Mouse (Mus musculus): Measurements from ENCODE around the gene Ccdc88a. TPM values are rescaled to one million over a fixed set of nuclear protein-coding genes. Genes with fewer than 3 reads are reported as not detected.

The Ccdc88a gene
- polyA plus RNA-seq, 1 experiment, result 0.82 TPM

DNA sequence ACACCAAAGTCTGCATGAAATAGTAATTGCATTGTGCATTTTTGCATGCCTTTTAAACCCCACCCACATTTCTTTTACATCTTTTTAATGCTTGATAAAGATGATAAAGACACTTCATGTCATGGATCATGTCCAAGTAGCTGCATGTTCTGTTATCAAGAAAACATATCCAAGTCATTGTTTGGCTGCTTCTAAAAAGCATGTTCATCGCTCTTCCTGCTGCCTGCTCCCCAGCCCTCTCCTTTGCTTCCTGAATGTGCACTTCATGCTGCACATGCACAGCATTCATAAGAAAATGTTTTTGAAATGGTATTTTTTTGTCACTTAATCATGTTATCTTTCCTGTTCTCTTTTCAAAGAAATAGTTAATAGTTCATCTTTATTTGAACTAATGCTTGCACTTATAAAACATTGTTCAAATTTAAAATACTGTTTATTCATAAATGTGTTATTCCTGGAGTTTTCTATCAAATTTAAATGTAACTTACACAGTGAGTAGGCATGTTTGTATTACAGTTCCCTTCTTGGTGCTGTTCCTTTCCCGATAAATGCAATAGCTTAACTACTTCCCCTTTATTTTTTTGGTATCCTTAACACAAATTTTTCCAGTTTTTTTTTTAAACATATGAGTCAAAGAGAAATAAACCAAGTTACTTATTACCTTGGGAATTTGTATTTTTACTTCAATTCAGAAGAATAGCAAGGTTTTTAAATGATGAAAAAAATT lies 131.6 kb downstream of the Ccdc88a start:
- Histone ChIP-seq H3K27ac (ENCODE audit: insufficient read depth, low read length) (no peak overlapping the region), H3K4me3 (ENCODE audit: extremely low read depth, insufficient read depth, insufficient read length) (no peak overlapping the region), H3K27me3 (ENCODE audit: control insufficient read depth, insufficient read depth, low read length) (no peaks in the 10 kb centered on the region), H3K36me3 (ENCODE audit: control insufficient read depth, insufficient read depth, low read length) (0 out of 2 replicates have a peak, but pooled peaks cover 1% of the 10 kb centered on the region), H3K4me1 (ENCODE audit: control insufficient read depth, insufficient read depth, insufficient read length) (no peaks in the 10 kb centered on the region)
- DNase-seq (ENCODE audit: low read depth in 1 of 2, low spot score in 2 of 2), result no peak
- no peak for TF ChIP-seq POLR2A (IDR thresholded peaks at IDR 0.05; ENCODE audit: low read depth, low read length)
- TF ChIP-seq CTCF (IDR thresholded peaks at IDR 0.05; ENCODE audit: extremely low read depth, insufficient read depth, insufficient read length, insufficient replicate concordance), result no peak
- 81% methylated on average over 2 of the region's 2 CpGs for WGBS

DNA sequence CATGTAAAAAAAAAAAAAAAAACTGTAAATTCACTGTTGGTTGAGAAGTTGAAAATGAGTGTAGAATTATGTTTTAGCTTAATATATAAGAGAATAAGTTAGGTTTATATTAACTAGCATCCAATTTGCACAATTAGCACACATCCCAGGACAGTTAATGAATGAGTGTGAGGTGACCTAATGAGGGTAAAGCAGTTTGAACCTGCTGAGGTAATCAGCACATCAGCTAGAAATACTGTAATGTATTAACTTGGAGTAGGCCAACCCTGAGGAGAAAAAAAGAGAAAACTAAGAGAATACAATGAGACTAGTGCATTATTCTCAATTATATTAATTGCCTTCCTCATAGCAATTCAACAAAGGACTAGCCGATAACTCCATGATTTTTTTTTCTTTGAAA lies 136.0 kb downstream of the Ccdc88a start:
- no peak for DNase-seq (ENCODE audit: low read depth in 1 of 2, low spot score in 2 of 2)

DNA sequence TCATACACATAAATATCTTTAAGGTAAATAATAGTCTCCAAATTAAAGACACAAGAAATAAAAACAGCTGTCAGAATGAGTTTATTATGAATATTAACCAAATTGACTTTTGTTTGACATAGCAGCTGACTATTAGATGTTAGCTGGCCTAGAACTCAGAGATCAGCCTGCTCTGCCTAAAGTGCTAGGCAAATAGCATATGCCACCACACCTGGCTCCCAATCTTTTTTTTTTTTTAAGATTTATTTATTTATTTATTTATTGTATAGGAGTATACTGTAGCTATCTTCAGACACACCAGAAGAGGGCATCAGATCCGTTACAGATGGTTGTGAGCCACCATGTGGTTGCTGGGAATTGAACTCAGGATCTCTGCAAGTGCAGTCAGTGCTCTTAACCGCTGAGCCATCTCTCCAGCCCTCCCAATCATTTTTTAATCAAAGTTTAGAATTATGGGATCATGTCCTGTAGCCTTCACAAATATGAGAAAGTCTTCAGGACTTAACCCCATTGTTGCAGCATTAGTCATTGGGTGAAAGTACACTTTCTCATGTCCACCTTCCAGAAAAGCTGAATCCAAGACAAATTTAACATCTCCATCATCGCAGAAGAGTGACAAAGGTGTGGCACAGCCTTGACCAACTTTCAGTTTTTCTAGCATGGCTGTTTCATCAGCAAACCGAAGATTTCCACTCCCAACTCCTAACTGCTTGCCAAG lies 139.5 kb downstream of the Ccdc88a start:
- H3K4me3 ChIP-seq (ENCODE audit: extremely low read depth, insufficient read depth, insufficient read length), result no peak overlapping the region; the same call in 1 of the 2 replicates
- no peak for TF ChIP-seq POLR2A (IDR thresholded peaks at IDR 0.05; ENCODE audit: low read depth, low read length)
- TF ChIP-seq CTCF (IDR thresholded peaks at IDR 0.05; ENCODE audit: extremely low read depth, insufficient read depth, insufficient read length, insufficient replicate concordance), result no peak
- H3K27me3 ChIP-seq (ENCODE audit: control insufficient read depth, insufficient read depth, low read length), result no peaks in the 10 kb centered on the region
- no peak for DNase-seq (ENCODE audit: low read depth in 1 of 2, low spot score in 2 of 2)
- peaks cover 12% of the 10 kb centered on the region for H3K36me3 ChIP-seq (ENCODE audit: control insufficient read depth, insufficient read depth, low read length)
- no peak overlapping the region for H3K27ac ChIP-seq (ENCODE audit: insufficient read depth, low read length)
- WGBS, result 90% methylated on average over 4 of the region's 4 CpGs
- H3K4me1 ChIP-seq (ENCODE audit: control insufficient read depth, insufficient read depth, insufficient read length), result peaks cover 3% of the 10 kb centered on the region

More for the DNA sequence above, 136.0 kb downstream of the Ccdc88a start:
- Histone ChIP-seq H3K27me3 (ENCODE audit: control insufficient read depth, insufficient read depth, low read length) (no peaks in the 10 kb centered on the region), H3K27ac (ENCODE audit: insufficient read depth, low read length) (no peak overlapping the region), H3K4me1 (ENCODE audit: control insufficient read depth, insufficient read depth, insufficient read length) (peaks cover 3% of the 10 kb centered on the region), H3K36me3 (ENCODE audit: control insufficient read depth, insufficient read depth, low read length) (peaks cover 12% of the 10 kb centered on the region), H3K4me3 (ENCODE audit: extremely low read depth, insufficient read depth, insufficient read length) (no peak overlapping the region)
- 98% methylated on average over 1 of the region's 1 CpGs for WGBS
- no peak for TF ChIP-seq POLR2A (IDR thresholded peaks at IDR 0.05; ENCODE audit: low read depth, low read length)

DNA sequence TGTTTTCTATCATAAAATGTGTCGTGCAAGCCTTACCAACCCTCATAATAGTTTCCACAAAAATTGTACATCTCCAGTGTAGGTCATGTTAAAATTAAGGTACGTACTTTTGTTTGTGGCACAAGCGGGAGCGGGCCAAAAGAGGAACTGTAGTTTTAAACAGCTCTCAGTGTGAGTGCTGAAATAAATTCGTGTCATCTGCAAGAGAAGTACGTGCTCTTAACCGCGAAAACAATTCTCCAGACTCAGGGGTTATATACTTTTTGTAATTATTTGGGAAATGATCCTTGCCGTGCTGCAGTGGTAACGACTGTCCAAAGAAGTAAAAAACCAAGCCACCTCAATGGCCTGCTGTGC lies 140.8 kb downstream of the Ccdc88a start:
- H3K36me3 ChIP-seq (ENCODE audit: control insufficient read depth, insufficient read depth, low read length), result peaks cover 11% of the 10 kb centered on the region
- H3K27me3 ChIP-seq (ENCODE audit: control insufficient read depth, insufficient read depth, low read length), result no peaks in the 10 kb centered on the region
- TF ChIP-seq CTCF (IDR thresholded peaks at IDR 0.05; ENCODE audit: extremely low read depth, insufficient read depth, insufficient read length, insufficient replicate concordance) (no peak), POLR2A (IDR thresholded peaks at IDR 0.05; ENCODE audit: low read depth, low read length) (no peak)
- peaks cover 3% of the 10 kb centered on the region for H3K4me1 ChIP-seq (ENCODE audit: control insufficient read depth, insufficient read depth, insufficient read length)
- H3K4me3 ChIP-seq (ENCODE audit: extremely low read depth, insufficient read depth, insufficient read length), result peak overlapping the region; percentile 71
- peak overlapping the region; percentile 69 for H3K27ac ChIP-seq (ENCODE audit: insufficient read depth, low read length)
- peak in 1 of 2 experiments; percentile 15 for DNase-seq (ENCODE audit: low read depth in 1 of 2, low spot score in 2 of 2)
- WGBS, result 3% methylated on average over 10 of the region's 10 CpGs

DNA sequence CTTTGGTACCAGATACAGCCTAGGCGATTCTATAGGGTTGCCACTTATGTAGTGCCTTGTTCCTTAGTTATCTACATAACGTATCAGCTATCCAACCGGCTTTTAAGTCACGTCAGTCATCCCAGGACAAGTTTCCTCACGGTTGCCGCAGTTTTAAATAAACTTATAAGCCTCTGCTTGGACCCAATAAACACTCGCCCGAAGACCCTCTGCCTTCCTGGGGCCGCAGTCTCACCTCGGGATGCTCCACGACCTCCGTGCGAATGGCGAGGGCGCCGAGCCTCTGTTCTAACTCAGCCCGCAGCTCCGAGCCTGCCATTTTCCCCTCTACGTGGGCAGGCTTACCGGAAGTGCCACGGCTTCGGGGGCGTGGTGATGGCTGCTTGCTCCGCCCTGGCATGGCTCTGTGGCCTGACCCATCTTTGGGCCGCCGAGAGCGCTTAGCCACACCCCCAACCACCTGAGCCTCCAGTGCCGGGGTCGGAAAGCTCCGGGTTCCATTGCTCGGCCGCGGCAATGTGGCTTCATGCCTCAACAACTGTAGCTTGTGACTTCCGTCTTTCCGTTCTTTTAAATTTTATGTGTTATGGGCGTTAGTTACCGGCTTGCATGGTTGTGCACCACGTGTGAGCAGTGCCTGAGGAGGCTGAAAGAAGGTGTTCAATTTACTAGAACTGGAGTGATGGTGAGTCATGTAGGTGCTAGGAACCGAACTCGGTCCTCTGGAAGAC lies 141.4 kb downstream of the Ccdc88a start, which contains the start of gene Prorsd1:
Prorsd1 (minus strand) TSS at position 352 of the 731 bp plus-strand sequence.
- Histone ChIP-seq H3K4me1 (ENCODE audit: control insufficient read depth, insufficient read depth, insufficient read length) (peaks cover 3% of the 10 kb centered on the region), H3K4me3 (ENCODE audit: extremely low read depth, insufficient read depth, insufficient read length) (peak within 1 kb of the TSS; percentile 71), H3K27ac (ENCODE audit: insufficient read depth, low read length) (peak within 1 kb of the TSS; percentile 69), H3K36me3 (ENCODE audit: control insufficient read depth, insufficient read depth, low read length) (peaks cover 11% of the 10 kb centered on the region), H3K27me3 (ENCODE audit: control insufficient read depth, insufficient read depth, low read length) (no peaks in the 10 kb centered on the region)
- peak; percentile 88 to 93 for DNase-seq (ENCODE audit: low read depth in 1 of 2, low spot score in 2 of 2)
- WGBS, result 2% methylated on average over 40 of the region's 40 CpGs
- TF ChIP-seq POLR2A (IDR thresholded peaks at IDR 0.05; ENCODE audit: low read depth, low read length), result peak; percentile 92
- TF ChIP-seq CTCF (IDR thresholded peaks at IDR 0.05; ENCODE audit: extremely low read depth, insufficient read depth, insufficient read length, insufficient replicate concordance), result no peak

DNA sequence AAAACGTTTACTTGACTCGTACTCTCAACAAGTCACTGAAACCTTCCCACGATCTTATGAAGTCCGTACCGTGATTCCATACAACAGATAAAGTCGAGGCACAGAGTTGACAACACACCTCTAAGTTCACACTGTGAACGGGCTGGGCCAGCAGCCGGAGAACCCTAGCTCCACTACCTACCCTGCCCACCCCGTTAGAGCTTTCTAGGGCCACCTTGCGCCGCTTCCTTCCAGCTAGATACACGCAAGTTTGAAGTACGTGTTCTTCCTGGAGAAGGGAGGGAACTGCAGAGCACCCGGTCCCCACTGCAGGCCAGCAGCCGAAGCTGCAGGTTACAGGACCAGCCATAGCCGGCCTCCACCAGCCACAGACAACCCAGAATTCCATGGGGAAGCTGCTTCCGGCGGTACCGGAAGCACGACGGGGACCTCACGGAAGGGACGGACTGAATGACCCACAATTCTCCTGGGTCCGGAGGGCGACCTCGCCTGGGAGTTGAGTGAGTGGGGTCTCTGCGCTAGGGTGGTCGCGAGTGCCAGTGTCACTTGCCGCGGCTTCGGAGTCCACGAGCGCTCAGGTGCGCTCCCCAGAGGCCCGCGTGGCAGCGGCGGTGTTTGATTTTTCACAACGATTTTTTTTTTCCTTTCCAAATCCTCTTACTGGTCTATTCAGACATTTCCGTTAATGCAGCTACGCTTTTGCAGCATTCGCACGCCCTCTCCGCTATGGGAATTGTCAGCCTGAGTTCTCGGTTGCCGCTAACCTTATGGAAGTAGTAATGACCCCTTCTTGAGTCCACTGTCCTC lies 152.7 kb downstream of the Ccdc88a start, which contains the start of gene Mtif2:
Mtif2 (plus strand) TSS at position 421 of the 807 bp plus-strand sequence.
- peak; percentile 64 for TF ChIP-seq POLR2A (IDR thresholded peaks at IDR 0.05; ENCODE audit: low read depth, low read length)
- TF ChIP-seq CTCF (IDR thresholded peaks at IDR 0.05; ENCODE audit: extremely low read depth, insufficient read depth, insufficient read length, insufficient replicate concordance), result no peak
- DNase-seq (ENCODE audit: low read depth in 1 of 2, low spot score in 2 of 2), result peak; percentile 37 to 51
- H3K4me3 ChIP-seq (ENCODE audit: extremely low read depth, insufficient read depth, insufficient read length), result peak within 1 kb of the TSS; percentile 83
- no peaks in the 10 kb centered on the region for H3K27me3 ChIP-seq (ENCODE audit: control insufficient read depth, insufficient read depth, low read length)
- peak within 1 kb of the TSS; percentile 67 for H3K27ac ChIP-seq (ENCODE audit: insufficient read depth, low read length)
- H3K4me1 ChIP-seq (ENCODE audit: control insufficient read depth, insufficient read depth, insufficient read length), result peaks cover 2% of the 10 kb centered on the region; the same call in 1 of the 2 replicates
- peaks cover 7% of the 10 kb centered on the region for H3K36me3 ChIP-seq (ENCODE audit: control insufficient read depth, insufficient read depth, low read length)
- 3% methylated on average over 47 of the region's 47 CpGs for WGBS
